8 mouse cellular contexts compared by ENCODE assay signal in the genomic region with DNA sequence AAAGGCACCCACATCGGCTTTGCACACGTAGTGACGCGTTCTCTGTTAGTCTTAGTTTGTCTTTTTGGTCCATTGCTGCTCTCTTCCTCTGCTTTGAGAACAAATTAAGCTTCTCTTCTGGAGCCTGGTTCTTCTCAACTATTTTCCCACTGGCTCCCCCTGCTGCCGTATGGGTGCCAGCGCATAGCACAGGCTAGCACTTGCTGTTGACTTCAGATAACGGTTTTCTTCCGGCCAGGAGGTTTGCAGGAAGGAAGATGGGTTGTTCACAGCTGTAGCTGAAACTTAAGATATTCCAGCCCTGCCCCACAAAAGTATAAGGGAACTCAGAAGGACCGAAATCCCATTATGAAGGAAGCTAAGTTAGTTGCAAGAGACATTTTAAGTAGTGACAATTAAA.
DNase-seq lines count a peak whose midpoint lies in the region; ATAC-seq and TF ChIP-seq lines count a peak whose summit lies in the region.

No protein-coding gene starts in this region.

- no peak overlapping the region for H3K9ac ChIP-seq in ES-E14 (ENCODE audit: insufficient read depth, low read depth, low read length, poor library complexity, severe bottlenecking)
- no peak overlapping the region; the same call in 1 of the 2 replicates for H3K9ac ChIP-seq in liver, embryonic 12.5 days

- peaks cover 15% of the 10 kb centered on the region for H3K27me3 ChIP-seq in liver, embryonic 12.5 days (replicated peaks)

- H3K36me3 ChIP-seq in ES-E14 (ENCODE audit: control insufficient read depth, insufficient read depth, low read length, poor library complexity, severe bottlenecking) = no peaks in the 10 kb centered on the region
- no peaks in the 10 kb centered on the region; the same call in 1 of the 2 replicates for H3K36me3 ChIP-seq in liver, embryonic 12.5 days

- DNase-seq in 416B (ENCODE audit: low read depth) (peak; percentile 97), ES-E14 (ENCODE audit: low read depth, low spot score) (peak; percentile 57)
- peak; percentile 73 for DNase-seq in c-Kit-positive CD71-positive TER-119-positive erythroid progenitor cells, embryonic 14.5 days (ENCODE audit: low spot score)
- DNase-seq in frontal cortex, postnatal 36 days (ENCODE audit: low spot score in 2 of 2) = peak; percentile 75 to 81
- DNase-seq in kidney, postnatal 10 days = peak; percentile 84
- peak; percentile 81 to 84 for DNase-seq in right cerebral cortex, adult 2 months (ENCODE audit: low spot score in 2 of 2)
- peak; percentile 68 for DNase-seq in urinary bladder, postnatal 25 days (ENCODE audit: low spot score)

- in situ Hi-C loops in ES-E14 (cut with MboI; ENCODE audit: low sequenced_read_pairs in 2 of 2, unreplicated experiment in 2 of 2) = loop anchor here in 1 of 2 experiments (25.0 kb wide), 1 partner anchor 295 kb away; no protein-coding TSS in a partner anchor

- peak; percentile 89 for ATAC-seq in liver, embryonic 12.5 days

- H3K4me3 ChIP-seq in ES-E14 (ENCODE audit: insufficient read depth in 1 of 2, low read depth in 1 of 2, low read length in 2 of 2, poor library complexity in 1 of 2, severe bottlenecking in 1 of 2) = no peak overlapping the region
- H3K4me3 ChIP-seq in liver, embryonic 12.5 days = no peak overlapping the region

- H3K27ac ChIP-seq in ES-E14 (ENCODE audit: insufficient read depth, low read depth, low read length, poor library complexity, severe bottlenecking) = no peak overlapping the region
- H3K27ac ChIP-seq in liver, embryonic 12.5 days = peak overlapping the region; percentile 63

- H3K9me3 ChIP-seq in ES-E14 (ENCODE audit: control insufficient read depth, insufficient read depth, low read depth, low read length) = no peaks in the 10 kb centered on the region
- no peaks in the 10 kb centered on the region for H3K9me3 ChIP-seq in liver, embryonic 12.5 days (replicated peaks)

- 10% methylated on average over 9 of the region's 9 CpGs for WGBS in liver, embryonic 12.5 days (ENCODE audit: insufficient replicate concordance)

- peak overlapping the region; percentile 40 for H3K4me2 ChIP-seq in liver, embryonic 12.5 days

- 0 out of 4 replicates have a peak, but pooled peaks cover 0 to 2% of the 10 kb centered on the region in 2 experiments for H3K4me1 ChIP-seq in ES-E14 (ENCODE audit: control insufficient read depth in 2 of 2, insufficient read depth in 2 of 2, low read length in 2 of 2, poor library complexity in 1 of 2)
- peaks cover 47% of the 10 kb centered on the region for H3K4me1 ChIP-seq in liver, embryonic 12.5 days

TF ChIP-seq in ES-E14, 5 proteins besides CTCF, POLR2A, EP300 and RAD21:
- TF ChIP-seq CHD2 (IDR thresholded peaks at IDR 0.05; ENCODE audit: low read depth, low read length) (no peak), ZC3H11A (IDR thresholded peaks at IDR 0.05; ENCODE audit: borderline replicate concordance, low read depth, low read length) (peak; percentile 26; the same call in 1 of the 2 replicates)
